Mouse (Mus musculus): ENCODE measurements at regions not wholly inside any gene's neighbourhood (a gene's known extent, or its start where the extent isn't known, plus 50 kb on each side); places are given as distances from the start of the nearest gene placed in this dataset.
A peak's percentile ranks its signal among the peaks of the same experiment; 100 is the strongest.

DNA sequence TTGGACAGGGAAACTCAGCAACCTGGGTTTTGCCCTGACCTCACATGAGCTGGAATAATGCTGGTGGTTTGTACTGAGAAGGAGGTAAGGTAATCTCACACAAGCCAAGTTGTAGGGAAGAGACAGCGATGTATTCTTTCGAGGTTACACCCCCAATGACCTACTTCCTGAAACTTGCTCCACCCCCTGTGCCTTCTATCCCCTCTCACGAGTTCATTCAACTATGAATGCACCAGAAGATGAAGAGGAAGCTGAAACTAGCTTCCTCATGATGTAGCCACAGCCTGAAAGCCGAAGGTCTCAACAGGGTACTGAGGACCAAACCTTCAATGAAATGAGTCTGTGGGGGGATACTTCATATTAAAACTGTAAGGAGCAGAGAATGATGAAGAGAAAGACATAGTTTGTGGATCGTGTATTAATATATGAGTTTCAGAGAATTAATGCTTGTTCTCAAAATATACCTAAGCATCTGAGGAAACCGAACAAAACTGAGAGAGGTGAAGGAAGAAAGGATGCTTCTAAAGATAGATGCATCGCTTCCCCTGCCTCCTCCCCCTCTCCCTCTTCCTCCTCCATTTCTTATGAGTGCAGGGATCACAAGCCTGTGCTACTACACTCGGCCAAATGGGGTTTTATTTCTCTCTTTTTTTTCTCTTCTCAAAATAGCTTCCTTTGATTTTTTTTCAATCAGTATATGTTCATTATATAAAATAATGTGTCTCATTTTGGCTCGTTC is 543.5 kb upstream of the Nrp1 start:
- TF ChIP-seq CTCF (IDR thresholded peaks at IDR 0.05; ENCODE audit: borderline replicate concordance, extremely low read depth, insufficient read depth, insufficient read length) (no peak), POLR2A (IDR thresholded peaks at IDR 0.05; ENCODE audit: borderline replicate concordance, extremely low read depth, insufficient read depth, insufficient read length, poor library complexity, severe bottlenecking) (no peak)
- DNase-seq (ENCODE audit: low read depth) = no peak

- peak; percentile 13 for DNase-seq (ENCODE audit: low read depth)
- TF ChIP-seq POLR2A (IDR thresholded peaks at IDR 0.05; ENCODE audit: borderline replicate concordance, extremely low read depth, insufficient read depth, insufficient read length, poor library complexity, severe bottlenecking) (no peak), CTCF (IDR thresholded peaks at IDR 0.05; ENCODE audit: borderline replicate concordance, extremely low read depth, insufficient read depth, insufficient read length) (no peak)
These were observed 537.6 kb upstream of the Nrp1 start for GRCm38 (mm10) chr8:127820741-127821170.

DNA sequence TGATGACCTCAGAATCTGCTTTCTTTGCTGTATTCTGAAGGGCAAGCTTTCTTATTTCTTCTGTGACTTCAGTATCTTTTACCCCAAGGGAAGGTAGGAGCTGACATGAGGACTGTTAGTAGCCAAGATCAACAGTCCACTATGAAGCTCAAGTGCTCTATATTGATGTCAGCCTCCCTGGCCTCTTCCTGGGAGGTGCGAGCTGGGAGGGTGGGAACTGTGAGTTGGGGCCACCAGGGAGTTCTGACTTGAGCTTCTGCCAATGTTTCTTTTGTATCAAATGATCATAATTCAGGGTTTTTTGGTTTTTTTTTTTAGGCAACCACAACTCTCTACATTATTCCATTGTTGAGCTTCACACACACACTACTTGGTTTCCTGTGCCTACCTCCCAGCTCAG is 536.8 kb upstream of the Nrp1 start:
- DNase-seq (ENCODE audit: low read depth) = no peak
- TF ChIP-seq POLR2A (IDR thresholded peaks at IDR 0.05; ENCODE audit: borderline replicate concordance, extremely low read depth, insufficient read depth, insufficient read length, poor library complexity, severe bottlenecking) = no peak

GRCm38 (mm10) chr8:127825041-127825440 is 533.4 kb upstream of the Nrp1 start:
- DNase-seq (ENCODE audit: low read depth) = no peak
- no peak for TF ChIP-seq POLR2A (IDR thresholded peaks at IDR 0.05; ENCODE audit: borderline replicate concordance, extremely low read depth, insufficient read depth, insufficient read length, poor library complexity, severe bottlenecking)
- TF ChIP-seq CTCF (IDR thresholded peaks at IDR 0.05; ENCODE audit: borderline replicate concordance, extremely low read depth, insufficient read depth, insufficient read length) = no peak

GRCm38 (mm10) chr8:127827826-127828225 is 530.6 kb upstream of the Nrp1 start:
- no peak for DNase-seq (ENCODE audit: low read depth)
- TF ChIP-seq CTCF (IDR thresholded peaks at IDR 0.05; ENCODE audit: borderline replicate concordance, extremely low read depth, insufficient read depth, insufficient read length) = no peak
- TF ChIP-seq POLR2A (IDR thresholded peaks at IDR 0.05; ENCODE audit: borderline replicate concordance, extremely low read depth, insufficient read depth, insufficient read length, poor library complexity, severe bottlenecking) = no peak

DNA sequence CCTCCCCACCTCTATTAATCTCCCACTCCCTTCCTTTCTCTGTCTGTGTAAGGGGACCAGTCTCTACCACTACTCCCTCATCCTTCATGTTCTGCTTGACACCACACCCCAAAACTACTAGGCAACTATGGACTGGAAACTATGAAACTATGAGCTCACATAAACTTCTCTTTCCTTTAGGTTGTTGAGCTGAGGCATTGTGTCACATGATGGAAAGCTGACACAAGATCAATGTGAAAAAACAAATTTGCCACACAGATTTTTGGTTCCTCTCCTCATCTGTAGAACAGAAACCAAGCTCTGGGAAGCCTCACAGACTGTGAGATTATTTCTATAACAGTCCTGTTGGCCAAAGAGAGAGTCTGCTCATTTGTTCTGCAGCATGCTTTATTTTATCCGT is 528.7 kb upstream of the Nrp1 start:
- no peak for DNase-seq (ENCODE audit: low read depth)
- TF ChIP-seq POLR2A (IDR thresholded peaks at IDR 0.05; ENCODE audit: borderline replicate concordance, extremely low read depth, insufficient read depth, insufficient read length, poor library complexity, severe bottlenecking) (no peak), CTCF (IDR thresholded peaks at IDR 0.05; ENCODE audit: borderline replicate concordance, extremely low read depth, insufficient read depth, insufficient read length) (no peak)

GRCm38 (mm10) chr8:127834006-127834405 is 524.4 kb upstream of the Nrp1 start:
- no peak for TF ChIP-seq CTCF (IDR thresholded peaks at IDR 0.05; ENCODE audit: borderline replicate concordance, extremely low read depth, insufficient read depth, insufficient read length)
- TF ChIP-seq POLR2A (IDR thresholded peaks at IDR 0.05; ENCODE audit: borderline replicate concordance, extremely low read depth, insufficient read depth, insufficient read length, poor library complexity, severe bottlenecking) = no peak
- DNase-seq (ENCODE audit: low read depth) = no peak

- TF ChIP-seq POLR2A (IDR thresholded peaks at IDR 0.05; ENCODE audit: borderline replicate concordance, extremely low read depth, insufficient read depth, insufficient read length, poor library complexity, severe bottlenecking) (no peak), CTCF (IDR thresholded peaks at IDR 0.05; ENCODE audit: borderline replicate concordance, extremely low read depth, insufficient read depth, insufficient read length) (no peak)
- DNase-seq (ENCODE audit: low read depth) = no peak
These were observed 521.8 kb upstream of the Nrp1 start for GRCm38 (mm10) chr8:127836410-127837206.

DNA sequence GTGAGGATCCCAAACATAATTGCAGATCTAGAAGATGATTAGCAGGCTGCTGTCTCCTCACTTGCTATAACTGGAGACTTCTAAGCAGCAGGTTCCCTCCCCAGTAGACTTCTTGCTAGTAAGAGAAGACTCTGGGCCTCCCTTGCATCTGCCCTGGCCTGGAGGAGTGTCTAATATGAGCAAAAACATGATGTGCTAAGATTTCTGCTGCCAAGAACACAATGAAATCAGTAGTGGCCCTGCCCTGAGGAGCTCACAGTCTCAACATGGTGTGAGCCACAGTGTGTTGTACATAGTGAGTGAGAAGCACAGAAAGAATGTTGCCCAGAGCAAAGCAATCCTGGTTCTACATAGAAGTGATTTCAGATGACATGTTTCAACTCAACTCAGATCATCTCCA is 520.1 kb upstream of the Nrp1 start:
- DNase-seq (ENCODE audit: low read depth) = no peak
- TF ChIP-seq POLR2A (IDR thresholded peaks at IDR 0.05; ENCODE audit: borderline replicate concordance, extremely low read depth, insufficient read depth, insufficient read length, poor library complexity, severe bottlenecking) = no peak
- TF ChIP-seq CTCF (IDR thresholded peaks at IDR 0.05; ENCODE audit: borderline replicate concordance, extremely low read depth, insufficient read depth, insufficient read length) = no peak

- TF ChIP-seq POLR2A (IDR thresholded peaks at IDR 0.05; ENCODE audit: borderline replicate concordance, extremely low read depth, insufficient read depth, insufficient read length, poor library complexity, severe bottlenecking) (no peak), CTCF (IDR thresholded peaks at IDR 0.05; ENCODE audit: borderline replicate concordance, extremely low read depth, insufficient read depth, insufficient read length) (no peak)
- DNase-seq (ENCODE audit: low read depth) = no peak
These were observed 510.9 kb upstream of the Nrp1 start for GRCm38 (mm10) chr8:127847332-127848018.

- TF ChIP-seq POLR2A (IDR thresholded peaks at IDR 0.05; ENCODE audit: borderline replicate concordance, extremely low read depth, insufficient read depth, insufficient read length, poor library complexity, severe bottlenecking) = no peak
- TF ChIP-seq CTCF (IDR thresholded peaks at IDR 0.05; ENCODE audit: borderline replicate concordance, extremely low read depth, insufficient read depth, insufficient read length) = no peak
- no peak for DNase-seq (ENCODE audit: low read depth)
These were observed 508.5 kb upstream of the Nrp1 start for GRCm38 (mm10) chr8:127849926-127850325.

Data from brain, embryonic 14.5 days (tissue).